Mouse (Mus musculus) midbrain, postnatal 0 days (tissue): ENCODE results near the gene Vcp. TPM values are rescaled to one million over a fixed set of nuclear protein-coding genes. Genes with fewer than 3 reads are reported as not detected.
A peak's percentile ranks its signal among the peaks of the same experiment; 100 is the strongest.
"Not testable (repeated sequence)": the region's sequence is repeated elsewhere in the genome, so short reads cannot be mapped to it uniquely, and the experiment has no call there.

Experiments used
- ATAC-seq: fragments of 200-750 bp; cut with Nextera tagmentation; 2 replicates; pipeline ENCODE4 v1.8.0; 2017; ENCODE audit warnings: moderate number of reproducible peaks, mild to moderate bottlenecking, moderate TSS enrichment, moderate library complexity; ENCODE audit not compliant: low FRiP score
- DNase-seq: peaks from one replicate; pipeline ENCODE4 v3.0.0-alpha.2; 2015; ENCODE audit warnings: low spot score
- H3K27ac ChIP-seq: fragments of 300-500 bp; sonication (generic); 2 replicates; pipeline ENCODE4 v1.5.1; 2014; ENCODE audit warnings: low read depth, mild to moderate bottlenecking, low read length, mixed read lengths
- H3K27me3 ChIP-seq: fragments of 300-500 bp; sonication (generic); 2 replicates; pipeline ENCODE4 v1.6.1; 2014; ENCODE audit warnings: low read length, control low read depth, mixed read lengths; ENCODE audit not compliant: insufficient read depth
- H3K36me3 ChIP-seq: fragments of 300-500 bp; sonication (generic); 2 replicates; pipeline ENCODE4 v1.6.1; 2014; ENCODE audit warnings: low read length, control low read depth, mixed read lengths; ENCODE audit not compliant: insufficient read depth
- H3K4me1 ChIP-seq: fragments of 300-500 bp; sonication (generic); 2 replicates; pipeline ENCODE4 v1.6.1; 2014; ENCODE audit warnings: mild to moderate bottlenecking, control low read depth, antibody characterized with exemption, low read length, mixed read lengths; ENCODE audit not compliant: insufficient read depth
- H3K4me2 ChIP-seq: fragments of 300-500 bp; sonication (generic); 2 replicates; pipeline ENCODE4 v1.6.1; 2014; ENCODE audit warnings: low read depth, mild to moderate bottlenecking, low read length, mixed read lengths; ENCODE audit not compliant: poor library complexity, severe bottlenecking
- H3K4me3 ChIP-seq: fragments of 300-500 bp; sonication (generic); 2 replicates; pipeline ENCODE4 v1.5.1; 2014; ENCODE audit warnings: low read depth, mild to moderate bottlenecking, low read length, moderate library complexity
- H3K9ac ChIP-seq: fragments of 300-500 bp; sonication (generic); replicated peaks from 2 replicates; pipeline ENCODE4 v1.6.1; 2014; ENCODE audit warnings: mild to moderate bottlenecking, low read length, moderate library complexity, mixed read lengths; ENCODE audit not compliant: poor library complexity, severe bottlenecking
- H3K9me3 ChIP-seq: fragments of 300-500 bp; sonication (generic); 2 replicates; pipeline ENCODE4 v1.6.1; 2016; ENCODE audit warnings: low read length, control low read depth
- CTCF ChIP-seq: IDR thresholded peaks from 2 replicates; pipeline ENCODE4 v1.5.1; 2016; ENCODE audit warnings: antibody characterized with exemption, mild to moderate bottlenecking
- WGBS: fragments of 180-500 bp; shearing (Covaris S2); extraction: QIAGEN DNeasy Blood & Tissue Kit; methylation state at CpG from one replicate; pipeline ENCODE4 v1.1.7; 2014; 5-methylcytosine and 5-hydroxymethylcytosine counted together
- polyA plus RNA-seq: library from polyadenylated mRNA; unstranded; fragments of >200 nt; fragmentation: Nextera tagmentation; extraction: Ambion mirVana; gene quantifications from 2 replicates; pipeline ENCODE4 v1.2.1, GENCODE M21; 2015
- total RNA-seq: library from RNA; depleted of rRNA; stranded (reverse); fragments of >200 nt; gene quantifications from 2 replicates; pipeline ENCODE4 v1.2.3, GENCODE M21; 2014; rRNA removed

Vcp gene
- total RNA-seq (192 and 242 TPM in 2 replicates), polyA plus RNA-seq (448 and 464 TPM in 2 replicates)

DNA sequence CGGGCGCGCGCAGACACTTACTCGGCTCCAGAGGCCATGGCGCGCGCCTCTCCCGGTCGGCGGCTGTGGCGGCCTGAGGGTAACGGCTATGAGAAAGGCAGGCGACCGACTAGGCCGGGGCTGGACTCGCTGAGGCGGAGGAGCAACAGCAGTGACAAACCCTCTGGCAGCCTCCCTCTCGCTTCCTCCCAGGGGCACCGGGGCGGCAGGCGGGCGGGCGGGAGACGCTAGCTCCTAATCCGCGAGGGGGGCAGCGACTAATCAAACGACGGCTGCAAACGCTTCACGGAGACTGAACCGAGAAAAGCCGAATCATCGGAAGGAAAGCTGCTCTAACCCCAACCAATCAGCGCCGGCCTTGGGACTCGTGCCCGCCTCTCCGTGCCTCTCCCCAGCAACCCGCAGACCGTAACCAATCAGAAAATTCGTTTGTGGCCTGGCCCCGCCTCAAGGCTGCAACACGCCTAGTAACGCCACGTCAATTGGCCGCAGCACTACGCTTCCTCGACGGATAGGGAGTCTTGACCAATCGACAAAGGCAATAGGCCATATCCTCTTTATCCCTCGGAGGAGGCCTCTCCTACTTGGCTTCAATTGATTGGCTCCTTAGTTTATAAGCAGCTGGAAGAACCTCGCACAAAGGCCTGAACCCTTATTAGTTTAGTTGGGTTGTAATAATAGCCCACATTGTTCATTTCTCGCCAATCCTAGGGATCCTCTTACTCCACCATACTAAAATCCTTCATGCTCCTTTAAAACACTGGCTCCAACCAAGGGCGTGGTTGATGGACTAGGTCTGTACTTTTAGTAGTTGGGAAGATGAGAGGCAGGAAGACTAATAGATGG lies at the start of gene Vcp:
Vcp (minus strand) TSS at position 367 of the 846 bp plus-strand sequence.
- WGBS = under 1% methylated on average over 50 of the region's 56 CpGs
- not testable (repeated sequence) for H3K27me3 ChIP-seq

DNA sequence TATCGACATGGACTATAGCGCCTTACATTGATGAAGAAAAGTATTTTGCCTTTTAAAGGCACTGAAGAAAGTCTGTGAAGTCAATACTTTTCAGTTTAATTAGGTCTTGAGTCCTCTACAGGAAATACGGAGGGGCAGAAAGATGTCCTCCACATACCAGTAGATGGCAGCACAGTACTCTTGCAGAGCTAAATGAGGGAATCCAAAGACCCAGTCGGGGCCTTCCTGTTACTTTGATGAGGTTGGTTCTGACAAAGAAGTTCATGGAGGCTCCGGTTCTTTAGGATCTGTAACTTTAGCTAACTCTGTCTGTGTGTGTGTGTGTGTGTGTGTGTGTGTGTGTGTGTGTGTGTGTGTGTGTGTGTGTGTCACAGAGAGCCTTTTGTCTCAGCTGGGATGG lies 46.9 kb upstream of the Vcp start:
- H3K4me2 ChIP-seq = no peak overlapping the region
- no peaks in the 10 kb centered on the region for H3K36me3 ChIP-seq
- H3K4me1 ChIP-seq = peaks cover 10% of the 10 kb centered on the region; the same call in 1 of the 2 replicates
- no peaks in the 10 kb centered on the region for H3K9me3 ChIP-seq
- H3K27ac ChIP-seq = no peak overlapping the region
- H3K27me3 ChIP-seq = no peaks in the 10 kb centered on the region
- TF ChIP-seq CTCF = peak; percentile 96
- no peak overlapping the region for H3K4me3 ChIP-seq
- H3K9ac ChIP-seq = no peak overlapping the region
- 4% methylated on average over 5 of the region's 5 CpGs for WGBS
- DNase-seq = peak; percentile 95
- no peak for ATAC-seq

More for the DNA sequence above, at the start of gene Vcp:
- Histone ChIP-seq H3K9ac (peak within 1 kb of the TSS; percentile 98), H3K4me1 (peaks cover 11% of the 10 kb centered on the region; the same call in 1 of the 2 replicates), H3K4me3 (peak within 1 kb of the TSS; percentile 97), H3K4me2 (peak within 1 kb of the TSS; percentile 82), H3K27ac (peak within 1 kb of the TSS; percentile 99)
- peak; percentile 98 for ATAC-seq
- DNase-seq = peak; percentile 100
- not testable (repeated sequence) for H3K9me3 ChIP-seq, H3K36me3 ChIP-seq

DNA sequence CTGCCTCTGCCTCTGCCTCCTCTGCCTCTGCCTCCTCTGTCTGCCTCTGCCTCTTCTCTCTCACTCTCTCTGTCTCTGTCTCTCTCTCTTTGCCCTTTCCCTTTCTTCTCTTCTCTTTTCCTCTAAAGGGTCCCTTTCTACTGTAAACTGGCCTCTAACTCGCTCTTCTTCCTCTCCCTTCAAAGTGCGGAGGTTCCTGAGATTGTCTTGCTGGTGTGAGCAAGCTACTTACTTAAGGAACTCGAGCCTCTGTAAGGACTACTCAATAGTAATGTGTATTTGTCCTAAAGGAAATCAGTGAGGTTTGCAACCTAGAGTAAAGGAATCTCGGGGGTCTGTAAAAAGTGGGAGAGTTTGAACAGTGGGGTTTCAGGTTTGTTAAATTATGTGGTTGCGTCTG lies 46.3 kb upstream of the Vcp start:
- no peaks in the 10 kb centered on the region for H3K9me3 ChIP-seq
- no peak for ATAC-seq
- no peak for DNase-seq
- no peaks in the 10 kb centered on the region for H3K27me3 ChIP-seq
- H3K36me3 ChIP-seq = no peaks in the 10 kb centered on the region
- H3K4me2 ChIP-seq = peak overlapping the region; percentile 78; the same call in 1 of the 2 replicates
- H3K4me3 ChIP-seq = no peak overlapping the region
- peak overlapping the region; percentile 38; the same call in 1 of the 2 replicates for H3K27ac ChIP-seq
- TF ChIP-seq CTCF = no peak
- no peak overlapping the region for H3K9ac ChIP-seq
- 61% methylated on average over 5 of the region's 5 CpGs for WGBS
- H3K4me1 ChIP-seq = peaks cover 10% of the 10 kb centered on the region; the same call in 1 of the 2 replicates

DNA sequence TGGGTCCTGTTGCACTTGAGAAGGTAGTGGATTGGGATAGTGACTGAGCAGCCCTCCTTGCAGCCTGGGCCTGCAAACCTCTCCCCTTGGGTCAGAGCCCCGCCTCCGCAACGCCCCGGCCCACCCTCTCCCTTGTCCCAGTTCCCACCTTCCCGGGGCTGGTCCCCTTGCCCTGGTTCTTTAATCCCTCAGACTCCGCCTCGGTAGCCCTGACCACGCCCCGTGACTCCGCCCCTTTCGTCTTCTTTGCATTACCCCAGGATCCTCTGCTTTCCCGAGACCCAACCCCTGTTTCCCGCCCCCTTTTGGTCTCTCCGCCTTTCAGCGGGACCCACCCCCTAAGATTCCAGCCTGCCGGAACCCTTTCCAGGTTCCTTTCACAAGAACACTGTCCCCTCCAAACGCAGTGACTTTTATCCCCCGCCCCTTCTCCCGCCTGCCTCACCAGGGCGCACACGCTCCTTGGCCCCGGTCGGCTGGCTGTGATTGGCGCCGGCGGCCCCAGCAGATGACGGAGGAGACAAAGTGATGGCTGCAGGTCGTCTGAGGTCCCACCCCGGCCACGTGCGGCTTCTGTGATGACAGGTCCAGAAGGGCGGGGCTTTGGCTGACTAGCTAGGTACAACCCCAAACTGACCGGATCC lies 45.5 kb upstream of the Vcp start, which contains the start of gene Fam214b:
Fam214b (minus strand) TSS at position 562 of the 644 bp plus-strand sequence.
- Histone ChIP-seq H3K4me1 (peaks cover 10% of the 10 kb centered on the region; the same call in 1 of the 2 replicates), H3K4me2 (peak within 1 kb of the TSS; percentile 78), H3K9ac (peak within 1 kb of the TSS; percentile 59), H3K36me3 (no peaks in the 10 kb centered on the region), H3K27ac (peak within 1 kb of the TSS; percentile 81), H3K9me3 (no peaks in the 10 kb centered on the region), H3K4me3 (peak within 1 kb of the TSS; percentile 58), H3K27me3 (no peaks in the 10 kb centered on the region)
- peak; percentile 29 for TF ChIP-seq CTCF
- WGBS = under 1% methylated on average over 33 of the region's 33 CpGs
- DNase-seq (peak; percentile 97), ATAC-seq (peak; percentile 89)

DNA sequence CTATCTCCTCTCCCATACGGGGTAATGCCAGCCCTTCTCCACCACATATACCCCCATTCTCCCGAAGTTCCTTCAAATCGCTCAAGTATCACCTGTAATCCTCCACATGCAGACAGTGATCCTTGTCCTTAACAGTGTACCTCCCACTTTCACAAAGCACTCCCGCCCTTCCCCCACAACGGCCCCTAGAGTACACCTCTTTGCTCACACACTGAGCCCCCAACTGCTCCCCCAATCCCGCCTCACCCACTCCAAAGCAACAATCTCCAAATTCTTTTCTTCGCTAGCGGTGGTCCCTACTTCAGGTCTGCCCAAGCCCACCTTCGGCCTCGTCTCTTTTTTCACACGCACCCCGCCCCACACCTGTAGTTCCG lies 45.0 kb upstream of the Vcp start:
- WGBS = under 1% methylated on average over 13 of the region's 13 CpGs
- TF ChIP-seq CTCF = no peak
- ATAC-seq (peak; percentile 22), DNase-seq (no peak)
- H3K9me3 ChIP-seq = no peaks in the 10 kb centered on the region
- peak overlapping the region; percentile 78 for H3K4me2 ChIP-seq
- peak overlapping the region; percentile 58 for H3K4me3 ChIP-seq
- no peaks in the 10 kb centered on the region for H3K36me3 ChIP-seq
- peaks cover 10% of the 10 kb centered on the region; the same call in 1 of the 2 replicates for H3K4me1 ChIP-seq
- H3K9ac ChIP-seq = peak overlapping the region; percentile 59
- peak overlapping the region; percentile 81 for H3K27ac ChIP-seq
- H3K27me3 ChIP-seq = no peaks in the 10 kb centered on the region
